Mouse (Mus musculus) gastrocnemius, adult 18-20 months (tissue): ENCODE measurements at regions not wholly inside any gene's neighbourhood (a gene's known extent, or its start where the extent isn't known, plus 50 kb on each side); places are given as distances from the start of the nearest gene placed in this dataset.

ENCODE experiments used
- DNase-seq: peaks from one replicate; pipeline ENCODE4 v3.0.0; 2021; ENCODE audit warnings: low spot score

DNA sequence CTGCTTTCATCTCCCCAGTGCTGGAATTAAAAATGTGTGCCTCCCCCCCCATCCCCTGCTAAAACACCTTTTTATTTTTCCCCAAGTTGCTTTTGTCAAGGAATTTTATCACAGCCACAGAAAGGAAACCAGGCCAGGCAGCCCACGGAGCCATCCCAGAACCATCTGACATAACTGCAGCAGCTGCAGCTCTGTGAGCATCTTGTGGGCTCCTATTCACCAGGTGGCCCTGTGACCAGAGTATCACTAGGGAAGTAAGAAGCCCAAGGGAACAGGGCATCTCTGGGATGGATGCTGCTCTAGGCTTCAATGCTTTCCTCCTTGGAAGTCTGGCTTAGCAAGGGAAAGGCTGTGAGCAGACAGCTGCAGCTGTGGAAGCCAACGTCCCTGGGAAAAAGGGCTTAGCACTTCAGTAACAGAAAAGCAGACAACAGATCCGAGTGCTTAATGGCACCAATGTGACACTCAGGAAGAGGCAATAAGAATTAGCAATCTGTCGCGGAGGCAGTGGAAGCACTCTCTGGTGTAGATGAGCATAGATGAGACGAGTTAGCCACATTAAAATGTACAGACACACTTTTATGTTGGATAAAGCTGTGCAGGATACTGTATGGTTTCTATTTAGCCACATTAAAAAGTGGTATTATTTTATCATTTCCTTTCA is 1183.0 kb downstream of the 4930447A16Rik start:
- no peak for DNase-seq

- DNase-seq = no peak
These were observed 1184.2 kb downstream of the 4930447A16Rik start for GRCm38 (mm10) chr15:38609522-38609921.
